Mouse (Mus musculus) brain, embryonic 18.5 days (tissue): ENCODE measurements around the gene Coa7.
A peak's percentile ranks its signal among the peaks of the same experiment; 100 is the strongest.

Experiments used
- DNase-seq: peaks from one replicate; pipeline ENCODE4 v3.0.0-alpha.2; 2012; ENCODE audit warnings: low read depth, low spot score

Gene Coa7

DNA sequence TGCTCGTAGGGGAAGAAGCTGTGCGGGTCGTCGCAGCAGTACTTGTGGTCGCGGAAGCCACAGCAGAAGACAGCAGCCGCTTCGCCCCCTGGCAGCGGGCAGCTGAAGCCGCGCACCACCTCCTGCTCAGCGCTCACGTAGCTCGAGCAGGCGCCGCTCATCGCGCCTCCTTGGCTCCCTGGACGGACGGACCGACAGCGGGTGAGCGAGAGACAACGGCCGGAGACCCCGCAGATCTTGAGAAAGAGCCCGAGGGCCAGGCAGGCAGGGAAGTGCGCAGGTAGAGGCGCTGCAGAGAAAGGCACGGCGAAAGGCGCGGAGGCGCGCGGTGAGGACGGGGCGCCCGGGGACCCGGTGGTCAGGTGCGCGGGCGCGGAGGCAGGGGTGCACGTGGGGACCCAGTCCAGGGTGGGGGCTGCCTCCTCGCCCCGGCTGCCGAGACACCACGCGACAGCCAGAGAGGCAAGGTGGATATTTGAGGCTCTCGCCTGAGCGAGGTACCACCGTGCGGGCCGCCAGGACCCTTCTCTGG is 55.3 kb downstream of the Coa7 start, which contains the start of gene Shisal2a:
TSS of gene Shisal2a (minus strand) at position 167 of the 532 bp plus-strand sequence.
- DNase-seq: no peak

DNA sequence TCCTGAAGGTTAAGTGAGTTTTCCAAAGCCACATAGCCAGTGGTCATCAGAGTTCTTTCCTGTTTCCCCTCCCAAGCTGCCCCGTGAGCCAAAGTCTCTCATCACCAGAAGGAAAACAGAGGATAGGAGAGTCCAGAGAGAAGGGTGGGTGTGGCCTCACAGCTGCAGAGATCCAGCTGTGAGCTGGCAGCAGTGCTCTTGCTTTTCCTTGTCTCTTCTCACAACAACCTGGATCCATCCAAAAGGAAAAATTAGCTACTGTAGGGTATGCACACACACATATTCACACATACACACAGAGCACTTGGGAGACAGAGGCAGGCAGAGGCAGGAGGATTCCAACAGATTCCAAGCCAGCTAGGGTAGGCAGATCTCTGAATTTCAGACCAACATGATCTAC is 58.1 kb downstream of the Coa7 start:
- no peak for DNase-seq

DNA sequence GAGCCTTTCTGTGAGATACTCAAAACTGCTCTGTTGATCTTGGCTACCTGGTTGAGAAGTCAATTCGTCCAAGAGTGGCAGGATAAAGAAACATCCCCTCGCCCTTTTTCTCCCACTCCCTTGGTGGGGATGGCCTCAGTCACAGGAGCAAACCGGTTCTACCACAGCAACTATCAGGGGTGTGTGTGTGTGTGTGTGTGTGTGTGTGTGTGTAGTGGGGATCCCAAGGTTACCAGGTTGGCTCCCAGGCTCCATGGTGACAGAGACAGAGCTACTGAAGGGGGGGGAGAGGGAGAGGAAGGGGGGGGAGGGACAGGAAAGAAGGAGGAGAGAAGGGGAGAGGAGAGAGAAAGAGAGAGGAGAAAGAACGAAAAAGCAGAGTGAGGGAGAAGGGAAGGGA is 59.2 kb downstream of the Coa7 start:
- no peak for DNase-seq

DNA sequence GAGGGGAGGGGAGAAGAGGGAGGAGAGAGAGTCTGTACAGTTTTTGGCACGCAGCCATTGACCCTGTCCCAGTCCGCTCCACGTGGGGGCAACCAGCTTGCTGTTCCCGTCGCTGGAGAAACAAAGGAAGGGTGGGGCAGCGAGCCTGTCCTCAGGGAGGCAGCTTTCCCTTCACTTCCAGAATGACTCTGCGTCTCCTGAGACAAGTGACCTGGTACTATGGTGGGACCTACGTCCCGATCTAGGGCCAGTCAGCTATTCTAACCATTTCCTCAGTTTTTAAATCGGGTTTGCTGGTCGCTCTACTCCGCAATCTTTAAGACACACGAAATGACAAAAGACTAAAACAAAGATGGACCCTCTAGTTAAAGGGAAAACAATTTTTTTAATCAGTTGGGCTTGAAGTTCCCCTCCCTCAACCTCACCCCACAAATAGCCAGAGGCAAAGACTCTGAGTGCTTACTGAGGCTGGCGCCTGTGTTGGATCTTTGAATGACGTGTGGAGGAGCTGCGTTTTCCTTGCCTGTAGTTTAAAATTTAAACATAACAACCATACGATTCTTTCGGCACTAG is 59.8 kb downstream of the Coa7 start:
- DNase-seq: peak; percentile 55

DNA sequence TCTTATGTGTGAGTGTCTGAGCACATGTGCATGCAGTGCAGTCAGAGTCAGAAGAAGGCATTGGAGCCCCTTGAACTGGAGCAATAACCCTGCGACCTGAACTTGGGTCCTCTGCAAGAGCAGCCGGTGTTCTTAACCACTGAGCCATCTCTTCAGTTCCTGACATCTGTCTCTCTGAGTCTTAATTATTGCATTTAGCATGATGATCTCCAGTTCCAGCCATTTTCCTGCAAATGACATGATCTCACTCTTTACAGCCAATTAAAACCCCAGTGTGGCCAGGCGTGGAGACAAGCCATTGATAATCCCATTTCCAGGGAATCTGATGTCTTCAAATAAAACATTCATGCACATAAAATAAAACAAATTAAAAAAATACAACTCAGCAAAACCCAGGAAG is 60.8 kb downstream of the Coa7 start:
- no peak for DNase-seq

DNA sequence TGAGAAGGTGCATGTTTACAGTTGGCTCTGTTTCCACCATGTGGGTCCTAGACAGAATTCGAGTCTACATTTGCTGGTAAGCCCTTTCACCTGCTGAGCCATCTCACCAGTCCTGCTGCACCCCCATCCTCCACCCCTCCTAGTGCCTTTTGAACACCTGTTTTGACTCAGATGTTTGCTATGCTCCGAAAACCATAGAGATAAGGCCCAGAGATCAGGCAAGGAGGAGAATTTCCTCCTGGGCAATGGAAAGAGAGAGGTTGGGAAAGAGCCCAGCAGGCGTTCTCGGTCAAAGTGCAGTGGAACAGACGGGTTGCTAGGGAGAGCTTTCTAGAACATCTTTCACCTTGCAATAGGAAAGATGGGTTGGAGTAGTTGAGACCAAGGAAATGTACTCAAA is 63.2 kb downstream of the Coa7 start:
- DNase-seq: no peak
